Mouse (Mus musculus): ENCODE measurements around the gene Acot7.
A peak's percentile ranks its signal among the peaks of the same experiment; 100 is the strongest.

Acot7 gene

DNA sequence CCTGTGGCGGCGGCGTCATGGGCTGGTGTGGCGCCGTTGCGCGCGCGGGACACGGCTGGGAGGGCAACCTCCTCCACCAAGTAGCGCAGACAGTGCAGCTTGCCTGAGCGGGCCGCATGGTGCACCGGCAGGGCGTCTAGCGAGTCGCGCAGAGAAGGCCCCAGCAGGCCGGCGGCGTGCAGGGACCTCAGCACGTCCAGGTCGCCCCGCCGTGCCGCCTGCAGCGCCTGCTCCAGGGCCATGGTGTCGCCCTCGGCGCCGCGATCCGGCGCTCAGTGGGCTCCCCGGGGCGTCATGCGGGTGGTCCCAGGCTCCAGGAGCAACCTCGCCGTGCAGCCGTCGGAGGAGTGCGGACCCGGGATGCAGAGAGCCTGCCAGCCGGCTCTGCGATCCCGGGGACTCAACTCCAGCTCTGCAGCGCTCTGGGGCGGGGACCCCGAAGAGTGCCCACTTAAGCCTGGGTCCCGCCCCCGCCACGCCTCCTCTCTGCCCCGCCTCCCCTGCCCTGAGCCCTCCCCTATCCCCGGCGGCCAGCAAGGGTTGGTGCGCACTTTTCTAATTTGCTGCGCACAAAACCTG, 25.9 kb upstream of the Acot7 start, which contains the start of gene Espn:
Gene Espn, minus strand, starts transcription at position 406 of the 579 bp plus-strand sequence.
- peak; percentile 44 to 66 for DNase-seq

DNA sequence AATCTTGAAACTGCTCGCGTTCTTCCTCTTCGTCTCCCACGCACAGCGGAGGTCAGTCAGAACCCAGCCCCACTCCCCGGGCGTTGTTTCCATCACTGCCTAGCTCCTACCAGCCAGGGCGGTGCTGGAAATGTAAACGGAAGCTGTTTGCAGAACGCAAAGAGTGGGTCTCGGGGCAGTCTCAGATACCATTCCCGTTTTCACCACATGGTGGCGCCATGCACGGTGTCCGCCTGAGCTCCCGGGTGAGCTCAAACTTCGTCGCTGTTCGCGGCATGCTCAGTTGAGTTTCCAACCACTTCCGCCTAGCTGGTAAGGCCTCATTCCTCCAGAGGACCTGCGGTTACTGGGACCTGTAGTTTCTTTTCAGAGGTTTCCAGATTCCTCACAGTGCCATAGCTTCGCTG, 24.2 kb upstream of the Acot7 start:
- DNase-seq, result peak; percentile 84 to 95

DNA sequence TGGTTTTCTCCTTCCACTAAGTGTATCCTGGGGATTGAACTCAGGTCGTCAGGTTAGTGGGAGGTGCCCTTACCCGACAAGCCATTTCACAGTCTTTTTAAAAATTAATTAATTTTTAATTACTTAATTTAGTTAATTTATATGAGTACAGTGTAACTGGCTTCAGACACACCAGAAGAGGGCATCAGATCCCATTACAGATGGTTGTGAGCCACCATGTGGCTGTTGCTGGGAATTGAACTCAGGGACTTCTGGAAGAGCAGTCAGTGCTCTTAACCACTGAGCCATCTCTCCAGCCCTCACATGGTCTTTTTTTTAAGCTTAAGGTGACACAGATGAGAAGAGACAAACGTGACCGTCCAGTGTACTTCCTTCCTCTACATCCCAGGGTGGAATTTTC, 22.9 kb upstream of the Acot7 start:
- no peak for DNase-seq

DNA sequence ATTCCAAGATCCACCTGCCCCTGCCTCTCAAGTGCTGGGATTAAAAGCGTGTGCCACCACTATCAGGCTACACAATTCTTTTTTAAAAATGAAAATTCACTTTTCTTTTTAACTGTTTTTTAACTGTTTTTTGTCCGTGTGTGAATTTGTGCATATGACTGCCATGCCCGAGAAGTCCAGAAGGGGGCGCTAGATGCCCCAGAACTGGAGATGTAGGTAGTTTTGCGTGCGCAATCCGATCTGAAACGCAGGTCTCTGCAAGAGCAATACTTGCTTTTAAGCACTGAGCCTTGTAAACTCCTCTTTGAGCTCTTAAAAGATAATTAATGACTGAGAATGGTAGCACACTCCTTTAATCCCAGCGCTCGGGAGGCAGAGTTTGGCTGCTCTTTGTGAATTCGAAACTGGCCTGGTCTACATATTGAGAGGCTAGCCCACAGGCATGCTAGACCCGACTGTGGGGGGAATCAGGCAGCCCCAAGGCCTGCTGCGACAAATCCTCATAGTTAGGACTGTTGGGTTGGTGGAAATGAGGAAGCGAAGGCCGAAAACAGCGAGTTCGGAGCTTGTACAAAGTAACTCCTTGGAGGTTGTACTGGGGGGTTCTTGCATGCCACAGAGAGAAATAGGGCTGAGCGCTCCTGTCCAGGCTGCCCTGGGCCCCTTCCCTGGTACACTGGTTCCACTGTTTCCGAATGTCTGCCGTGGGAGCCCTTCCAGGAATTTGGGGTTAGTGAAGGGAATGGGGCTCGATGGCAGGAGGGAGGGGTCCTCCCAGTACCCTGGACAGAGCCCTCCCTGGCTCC, 20.0 kb upstream of the Acot7 start:
- peak in 1 of 2 experiments; percentile 62 for DNase-seq

DNA sequence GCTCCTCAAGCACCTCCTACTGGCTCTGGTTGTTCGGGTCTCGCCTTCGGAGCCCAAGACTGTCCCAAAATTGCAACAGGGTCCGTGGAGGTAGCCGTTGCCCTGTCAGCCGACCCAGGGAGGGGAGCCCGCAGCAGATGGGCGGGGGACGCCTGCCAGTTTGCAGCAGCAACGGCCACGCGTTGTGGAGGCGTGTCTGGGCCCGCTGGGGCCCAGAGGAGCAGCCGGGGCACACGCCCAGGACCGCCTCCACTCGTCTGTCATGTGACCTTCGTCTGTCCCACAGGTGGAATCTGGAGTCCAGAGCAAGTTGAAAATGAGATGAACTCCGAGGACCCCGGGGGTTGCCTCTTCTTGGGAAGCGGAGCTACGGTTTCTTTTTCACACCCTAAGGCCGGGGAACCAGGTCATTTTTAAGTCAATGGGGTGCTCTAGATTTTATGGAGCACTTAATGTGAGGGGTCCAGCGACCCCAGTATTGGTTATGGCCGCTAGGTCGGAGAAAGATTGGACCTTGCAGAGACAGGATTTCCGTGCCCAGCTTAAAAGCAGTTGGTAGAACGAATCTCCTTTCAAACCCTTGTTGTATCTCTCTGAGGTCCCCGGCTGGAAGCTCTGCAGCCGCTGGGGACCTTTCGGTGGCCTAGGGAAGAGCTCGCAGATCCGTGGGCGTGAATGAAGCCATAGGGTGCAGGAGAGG, 19.2 kb upstream of the Acot7 start, which contains the start of gene Hes2:
Gene Hes2, plus strand, starts transcription at position 283 of the 700 bp plus-strand sequence.
- no peak for DNase-seq

DNA sequence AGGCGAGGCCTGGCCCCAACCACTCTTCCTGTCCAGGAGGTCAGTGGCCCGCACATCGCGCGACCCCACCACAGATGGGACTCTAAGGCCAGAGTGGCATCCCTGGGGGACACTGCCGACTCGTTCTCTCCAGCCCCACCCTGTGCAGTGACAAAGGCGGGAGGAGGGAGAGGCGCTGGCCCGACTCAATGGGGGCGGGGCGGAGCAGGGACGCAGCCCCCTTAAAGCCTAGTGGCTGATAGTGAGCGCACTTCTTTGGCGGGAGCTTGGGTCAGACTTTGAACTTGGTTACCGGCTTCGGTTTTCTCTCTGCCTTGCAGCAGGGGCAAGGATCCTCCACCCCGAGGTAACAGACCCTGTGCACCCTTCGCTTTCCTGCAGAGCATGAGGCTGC, 18.7 kb upstream of the Acot7 start:
- DNase-seq, result no peak

DNA sequence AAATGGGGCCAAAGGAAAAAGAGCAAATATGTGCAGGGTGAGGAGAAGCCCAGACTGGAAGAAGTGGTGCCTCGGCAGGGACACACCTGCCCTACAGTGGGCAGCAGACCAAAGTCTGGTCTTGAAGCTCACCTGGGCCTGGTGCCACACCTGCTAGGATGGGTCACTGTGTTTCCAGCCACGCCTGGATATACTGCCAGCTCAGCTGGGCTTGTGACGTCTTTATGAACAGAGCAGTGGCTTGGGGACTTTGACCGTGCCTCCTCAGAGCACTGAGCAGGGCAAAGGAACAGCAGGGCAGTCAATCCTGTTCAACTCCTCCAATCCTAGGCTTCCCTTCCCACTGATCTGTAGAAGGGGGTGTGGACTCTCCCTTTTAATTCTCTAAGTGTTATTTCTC, 17.2 kb upstream of the Acot7 start:
- DNase-seq, result no peak

DNA sequence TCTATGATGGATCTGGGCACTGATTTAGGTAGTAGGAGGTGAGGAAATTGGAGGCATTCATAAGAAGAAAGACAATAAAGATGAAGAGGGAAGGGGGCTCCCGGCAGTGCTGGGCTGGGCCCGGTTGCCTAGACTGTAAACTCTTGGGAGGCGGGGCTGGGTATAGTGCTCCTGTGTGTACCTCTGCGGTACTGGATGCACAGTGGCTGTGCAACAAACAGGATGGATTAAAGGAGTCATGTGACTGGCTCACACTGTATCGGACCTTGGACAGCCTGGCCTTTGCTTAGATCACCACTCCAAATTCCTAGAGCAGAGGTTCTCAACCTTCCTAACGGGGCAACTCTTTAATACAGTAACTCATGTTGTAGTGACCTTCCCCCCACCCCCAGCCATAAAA, 16.3 kb upstream of the Acot7 start:
- no peak for DNase-seq

DNA sequence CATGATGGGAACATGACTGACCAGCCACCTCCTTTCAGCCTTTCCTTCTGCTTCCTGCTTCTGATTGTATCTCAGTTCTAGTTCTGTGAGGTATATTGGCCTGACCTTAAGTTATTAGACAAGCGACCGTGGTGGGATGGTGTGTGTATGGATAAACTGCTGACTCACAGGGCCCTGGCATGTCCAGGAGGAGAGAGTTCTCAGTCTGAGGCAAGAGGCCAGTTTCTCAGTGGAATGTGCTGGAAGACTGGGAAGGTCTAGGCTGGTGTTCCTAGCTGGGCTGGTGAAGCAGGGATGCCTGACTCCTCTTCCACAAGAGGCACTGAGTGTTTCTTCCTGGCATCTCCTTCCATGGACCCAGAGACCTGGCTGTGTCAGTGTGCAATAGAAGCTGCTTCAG, 15.2 kb upstream of the Acot7 start:
- no peak for DNase-seq

DNA sequence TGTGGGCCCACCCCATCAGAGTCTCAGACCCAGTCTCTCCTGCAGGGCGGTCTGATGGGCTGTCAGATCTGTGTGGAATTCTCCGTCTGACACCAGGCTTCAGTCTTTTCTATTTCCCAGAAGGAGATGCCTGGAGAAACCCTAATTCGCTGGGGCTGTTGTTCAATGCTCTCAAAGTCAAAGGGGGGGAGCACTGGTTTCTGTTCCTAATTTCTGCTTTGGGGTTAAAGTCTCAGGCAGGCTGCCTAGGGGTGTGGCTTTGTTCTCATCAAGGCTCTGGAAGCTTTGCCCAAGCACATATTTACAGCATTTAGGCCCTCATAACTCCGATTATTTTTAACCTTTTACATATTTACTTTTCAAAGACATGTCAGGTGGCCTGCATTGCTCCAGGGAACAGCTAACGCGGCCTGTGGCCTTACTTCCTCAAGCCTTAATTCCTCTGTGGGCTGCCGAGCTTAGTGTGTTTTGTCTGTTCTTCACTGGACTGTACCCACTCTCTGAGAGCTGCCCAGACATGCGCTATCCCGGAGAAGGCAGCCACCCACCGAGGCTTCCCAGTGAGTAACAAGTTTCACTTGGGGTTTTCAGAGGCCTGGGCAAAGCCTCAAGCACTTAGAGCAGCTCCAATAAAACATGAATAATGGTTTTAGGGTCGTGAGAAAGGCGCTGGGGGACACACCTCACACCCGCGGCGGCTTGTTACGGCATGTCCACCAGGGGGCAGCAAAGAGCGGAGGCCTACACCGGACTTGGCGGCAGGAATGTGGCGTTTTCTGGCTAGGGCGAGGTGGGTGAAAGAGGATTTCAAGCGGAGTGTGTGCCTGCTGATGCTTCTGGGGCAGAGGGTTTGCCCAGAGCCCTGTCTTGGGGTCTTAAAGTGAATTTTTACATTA, 12.7 kb upstream of the Acot7 start:
- peak; percentile 58 to 83 for DNase-seq

DNA sequence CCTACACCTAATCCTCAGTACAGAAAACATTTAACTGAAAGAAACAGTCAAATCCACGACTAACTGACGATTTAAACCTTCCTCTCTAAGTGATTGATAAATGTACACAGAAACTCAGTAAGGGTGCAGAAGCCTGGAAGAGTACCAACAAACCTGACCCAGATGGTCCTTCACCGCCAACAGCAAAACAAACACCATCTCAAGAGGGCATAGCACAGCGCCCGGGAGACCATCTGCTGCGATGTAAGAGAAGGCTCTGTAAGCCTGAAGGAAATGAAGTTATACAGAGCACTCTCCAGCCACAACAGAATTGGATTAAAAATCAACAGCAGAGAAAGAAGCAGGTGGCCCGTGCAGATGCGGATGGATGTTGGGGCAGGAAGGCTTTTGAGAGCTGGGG, 9.9 kb upstream of the Acot7 start:
- no peak for DNase-seq

DNA sequence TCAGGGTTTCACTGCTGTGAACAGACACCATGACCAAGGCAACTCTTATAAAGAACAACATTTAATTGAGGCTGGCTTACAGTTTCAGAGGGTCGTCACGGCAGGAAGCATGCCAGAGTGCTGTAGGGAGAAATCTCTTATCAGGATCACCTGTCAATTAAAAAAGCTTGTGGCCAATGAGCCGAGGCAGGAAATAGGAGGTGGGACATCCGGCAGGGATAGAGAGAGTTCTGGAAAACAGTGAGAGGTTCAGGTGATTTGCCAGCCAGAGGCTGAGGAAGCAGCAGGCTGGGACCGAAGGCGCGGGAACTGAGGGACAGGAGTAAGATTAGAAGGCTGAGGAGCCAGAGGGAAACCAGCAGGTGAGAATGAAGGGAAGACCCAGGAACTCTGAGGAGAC, 8.8 kb upstream of the Acot7 start:
- DNase-seq, result no peak

DNA sequence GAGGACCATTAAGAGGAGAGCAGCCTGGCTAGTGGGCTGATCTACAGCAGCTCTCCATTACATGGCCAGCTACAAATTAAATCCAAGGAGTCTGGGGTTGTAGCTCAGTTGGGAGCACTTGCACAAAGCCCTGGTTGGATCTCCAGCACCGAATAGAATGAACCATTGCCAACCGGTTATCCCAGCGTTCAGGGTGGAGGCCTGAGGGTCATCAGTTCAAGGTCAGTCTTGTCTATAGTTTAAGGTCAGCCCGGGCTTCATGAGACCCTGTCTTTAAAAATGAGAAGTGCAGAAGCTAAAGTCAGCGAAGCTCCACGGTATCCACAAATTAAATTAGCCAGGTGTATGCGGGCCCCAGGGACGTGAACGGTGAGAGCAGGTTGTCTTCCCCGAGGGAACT, 7.6 kb upstream of the Acot7 start:
- no peak for DNase-seq

DNA sequence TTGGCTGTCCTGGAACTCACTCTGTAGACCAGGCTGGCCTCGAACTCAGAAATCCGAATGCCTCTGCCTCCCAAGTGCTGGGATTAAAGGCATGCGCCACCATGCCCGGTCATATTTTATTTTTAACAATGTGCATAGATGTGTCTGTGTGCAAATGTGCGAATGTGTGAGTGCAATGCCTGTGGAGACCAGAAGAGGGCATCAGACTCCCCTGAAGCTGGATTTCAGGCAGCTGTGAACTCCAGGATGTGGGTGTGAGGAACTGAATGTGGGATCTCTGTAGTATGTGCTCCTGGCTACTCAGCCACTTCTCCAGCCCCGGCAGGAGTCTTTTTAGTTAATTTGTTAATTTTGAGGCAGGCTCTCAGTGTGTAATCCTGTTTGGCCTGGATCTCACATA, 6.4 kb upstream of the Acot7 start:
- no peak for DNase-seq

DNA sequence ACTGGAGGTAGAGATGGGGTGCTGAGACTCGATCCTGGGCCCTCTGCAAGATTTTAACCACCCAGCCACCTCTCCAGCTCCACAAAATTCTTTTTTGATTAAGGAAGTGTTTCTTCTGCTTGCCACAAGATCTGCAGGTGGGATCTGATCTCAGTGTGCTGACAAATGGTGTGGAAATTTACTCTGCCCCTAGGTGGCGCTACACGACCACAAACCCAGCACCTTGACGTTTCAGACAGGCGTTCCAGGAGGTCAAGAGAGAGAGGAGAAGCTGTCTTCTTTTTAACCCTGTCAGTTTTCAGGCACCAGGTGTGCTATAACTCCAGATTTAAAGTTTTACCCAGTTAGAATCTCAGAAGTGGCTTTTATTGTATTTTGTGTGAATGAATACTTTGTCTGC, 4.9 kb upstream of the Acot7 start:
- peak; percentile 63 to 86 for DNase-seq

DNA sequence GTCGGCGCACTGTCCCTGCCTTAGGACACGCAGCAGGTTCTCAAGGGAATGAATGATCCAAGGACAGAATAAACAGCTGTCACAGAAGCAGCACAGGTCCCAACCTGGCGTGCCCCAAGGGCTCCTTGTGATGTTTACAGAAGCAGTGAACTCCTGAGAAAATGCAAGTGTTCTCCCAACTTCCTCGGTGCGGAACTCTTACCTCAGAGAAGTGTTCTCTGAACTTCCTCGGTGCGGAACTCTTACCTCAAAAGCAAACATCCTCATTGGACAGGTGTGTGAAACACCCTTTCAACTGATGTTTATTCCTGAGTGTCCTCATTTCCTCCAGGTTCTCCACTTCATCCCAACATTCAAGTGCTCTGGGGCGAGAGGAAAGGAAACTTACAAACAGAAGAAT, 4.0 kb upstream of the Acot7 start:
- DNase-seq, result no peak

DNA sequence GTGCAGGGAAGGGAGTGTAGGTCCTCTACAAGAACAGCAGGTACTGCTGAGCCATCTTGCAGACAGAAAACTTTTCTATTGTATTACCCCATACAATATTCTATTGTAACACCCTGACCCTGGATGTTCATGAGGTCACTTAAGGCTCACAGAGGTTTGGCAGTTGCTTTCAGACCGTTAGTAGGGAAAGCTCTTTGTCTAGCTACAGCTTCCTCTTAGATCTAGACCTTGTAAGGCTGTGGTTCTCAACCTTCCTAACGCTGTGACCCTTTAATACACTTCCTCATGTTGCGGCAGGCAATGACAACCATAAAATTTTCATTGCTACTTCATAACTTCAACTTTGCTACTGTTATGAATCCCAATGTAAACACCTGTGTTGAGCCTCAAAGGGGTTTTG, 1.3 kb upstream of the Acot7 start:
- no peak for DNase-seq

DNA sequence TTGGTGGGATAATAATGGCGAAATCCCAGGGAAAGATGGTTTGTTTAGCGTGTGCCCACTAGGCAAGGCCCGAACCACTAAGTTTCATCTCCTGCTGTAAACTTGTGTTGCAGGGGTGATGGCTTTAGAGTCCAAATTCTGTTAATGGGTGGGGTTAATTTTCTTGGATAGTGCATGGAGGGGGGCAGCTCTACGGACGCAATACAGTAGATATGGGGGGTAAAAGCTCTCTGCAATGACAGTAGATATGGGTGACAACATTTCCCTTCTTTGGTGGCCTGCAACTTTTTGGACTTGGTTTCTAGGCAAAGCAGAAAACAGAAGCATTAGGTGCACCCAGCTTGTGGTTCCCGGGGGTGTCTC, 779 bp upstream of the Acot7 start:
- DNase-seq, result no peak

DNA sequence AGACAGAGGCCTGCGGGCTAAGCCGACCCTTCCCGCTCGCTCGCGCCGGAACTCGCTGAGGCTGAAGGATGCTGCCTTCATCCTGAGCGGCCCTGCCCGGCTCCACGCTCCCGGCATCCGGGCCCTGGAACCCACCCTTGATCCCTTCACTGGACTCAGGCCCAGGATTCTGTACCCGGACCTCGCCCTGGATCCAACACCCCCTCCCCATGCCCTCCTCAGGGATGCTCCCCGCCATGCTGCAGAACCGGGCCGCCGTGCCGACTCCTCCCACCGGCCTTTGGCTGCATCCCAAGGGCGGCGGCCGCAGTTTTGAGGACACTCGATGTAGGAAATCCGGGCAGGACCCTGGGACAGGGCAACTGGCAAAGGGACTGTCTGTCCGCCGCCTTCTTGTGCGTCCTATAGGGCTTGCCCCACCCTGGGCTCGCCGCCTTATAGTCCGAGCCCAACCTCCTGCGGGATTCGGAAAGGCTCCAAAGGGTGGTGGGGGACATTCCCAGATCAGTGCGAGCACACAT, 470 bp downstream of the Acot7 start:
- DNase-seq, result no peak

DNA sequence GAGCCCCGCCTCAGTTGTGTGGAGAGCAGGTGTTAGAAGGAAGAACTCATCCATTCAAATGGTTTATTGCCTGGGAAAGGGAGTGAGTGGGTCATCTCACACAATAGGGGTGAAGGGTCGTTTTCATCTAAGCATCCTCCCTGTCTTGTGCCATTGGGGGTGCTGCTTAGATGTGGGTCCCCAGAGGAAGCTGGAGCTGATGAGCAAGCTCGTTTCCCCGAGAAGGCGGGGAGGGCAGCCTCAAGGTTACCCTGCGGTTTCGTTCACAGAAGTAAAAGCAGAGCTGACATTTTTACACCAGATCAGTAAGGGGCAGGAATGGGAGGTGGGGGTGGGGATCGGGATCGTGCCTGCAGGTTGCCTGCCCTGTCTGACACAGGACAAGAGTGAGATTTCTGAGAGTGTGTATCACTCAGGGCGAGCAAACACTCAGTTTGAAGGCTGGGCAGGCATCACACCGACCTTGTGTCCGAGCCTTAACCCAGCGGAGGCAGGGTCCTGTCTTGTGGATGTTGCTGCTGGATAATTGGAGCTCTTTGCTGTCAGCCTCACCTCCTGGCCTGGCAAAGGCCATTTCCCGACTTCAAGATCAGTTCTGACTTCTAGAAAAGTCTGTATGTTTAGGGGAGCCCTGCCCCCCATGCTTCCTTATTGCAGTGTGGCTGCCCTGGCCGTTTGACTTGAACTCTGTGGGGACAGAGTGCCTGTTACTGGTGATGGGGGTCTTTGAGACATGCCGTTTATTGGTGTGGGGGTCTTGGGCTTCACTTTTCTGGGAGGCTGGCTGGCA, 1.2 kb downstream of the Acot7 start:
- no peak for DNase-seq

DNA sequence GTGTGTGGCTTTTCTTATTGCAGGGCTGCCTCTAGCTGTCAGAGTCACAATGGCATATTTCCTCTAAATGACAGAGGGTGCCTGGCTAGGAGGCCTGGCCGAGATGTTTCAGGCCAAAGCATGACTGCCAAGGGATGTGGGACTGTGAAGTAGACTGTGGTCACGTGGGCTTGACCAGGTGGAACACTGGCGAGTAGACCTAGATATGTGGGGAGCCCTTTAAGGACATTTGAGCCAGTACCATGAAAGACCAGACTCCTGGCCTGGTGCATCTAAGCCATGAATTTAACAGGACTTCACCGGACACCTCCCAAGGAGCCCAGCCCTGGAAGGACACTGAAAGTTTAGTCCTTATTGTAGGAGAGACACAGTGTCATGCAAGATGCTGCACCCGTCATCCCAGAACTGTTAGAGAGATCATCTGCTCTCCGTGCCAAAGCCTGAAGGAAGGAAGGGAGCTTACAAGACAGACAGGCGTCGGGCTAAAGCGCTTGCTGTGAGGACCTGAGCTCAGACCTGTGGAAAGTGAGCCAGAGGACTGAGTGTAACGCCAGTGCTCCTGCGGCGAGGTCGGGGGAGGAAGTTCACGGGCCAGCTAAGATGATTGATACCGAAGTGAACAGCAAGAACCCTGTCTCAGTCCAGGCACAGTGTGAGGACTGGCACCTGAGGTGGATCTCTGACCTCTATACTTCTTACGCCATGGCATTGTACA, 2.2 kb downstream of the Acot7 start:
- no peak for DNase-seq
